Mouse (Mus musculus) liver, embryonic 14.5 days (tissue): ENCODE measurements around the gene Coq8a.

Experiments used
- CTCF ChIP-seq: IDR thresholded peaks from 2 replicates; pipeline ENCODE4 v1.5.1; 2016; ENCODE audit warnings: antibody characterized with exemption, low read depth, control low read depth
- EP300 ChIP-seq: IDR thresholded peaks from 2 replicates; pipeline ENCODE4 v1.6.1; 2016; ENCODE audit warnings: antibody characterized with exemption, low read depth

GRCm38 (mm10) chr1:180118233-180118632 lies 81.2 kb downstream of the Coq8a start:
- no peak for TF ChIP-seq EP300
- TF ChIP-seq CTCF = no peak
